Mouse (Mus musculus): ENCODE data around the gene Angptl2. TPM values are rescaled to one million over a fixed set of nuclear protein-coding genes. Genes with fewer than 3 reads are reported as not detected.

The Angptl2 gene
- polyA plus RNA-seq (2012; rRNA removed) = 57.1 and 70.5 TPM in 2 replicates

DNA sequence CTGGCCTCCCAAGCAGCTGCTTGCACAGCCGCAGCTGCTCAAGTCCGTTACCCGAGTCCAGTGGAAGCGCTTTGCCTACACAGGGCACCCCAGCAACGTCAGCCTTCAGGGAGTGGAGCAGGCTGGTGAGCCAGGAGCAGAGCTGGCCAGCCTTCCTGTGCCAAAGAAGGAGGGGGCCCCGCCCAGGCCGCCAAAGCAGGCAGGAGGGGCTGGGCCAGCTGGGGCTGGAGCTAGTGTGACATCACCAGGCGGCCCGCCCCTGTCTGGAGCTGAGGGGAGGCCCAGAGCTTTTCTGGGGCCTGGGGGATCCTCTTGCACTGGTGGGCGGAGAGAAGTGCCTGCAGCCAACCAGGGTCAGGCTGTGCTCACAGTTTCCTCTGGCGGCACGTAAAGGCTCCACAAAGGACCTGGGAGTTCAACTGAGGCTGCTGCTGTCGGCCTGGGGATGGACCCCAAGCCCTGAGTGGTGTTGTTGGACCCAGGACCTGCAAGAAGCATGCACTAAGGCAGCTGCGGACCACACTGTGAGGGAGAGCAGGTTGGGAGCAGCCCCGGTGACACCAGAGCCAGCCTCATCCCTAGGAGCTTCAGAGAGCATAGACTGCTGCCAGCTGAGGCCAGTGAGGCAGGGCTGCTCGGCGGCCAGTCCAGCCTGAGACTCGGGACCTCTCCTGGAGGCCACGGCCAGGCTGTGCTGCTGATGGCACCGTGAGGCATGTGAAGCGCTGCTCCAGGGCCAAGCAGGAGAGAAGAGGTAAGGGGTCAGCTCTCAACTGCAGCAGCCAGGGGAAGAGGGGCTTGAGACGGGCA is at the start of gene Angptl2:
Gene Angptl2 (plus strand): TSS at position 370 of the 810 bp plus-strand sequence.
- DNase-seq (ENCODE audit: low read depth) = no peak

GRCm38 (mm10) chr2:33167060-33167459 is 48.8 kb upstream of the Angptl2 start:
- DNase-seq (ENCODE audit: low read depth) = no peak

GRCm38 (mm10) chr2:33169445-33169844 is 46.4 kb upstream of the Angptl2 start:
- no peak for DNase-seq (ENCODE audit: low read depth)

- DNase-seq (ENCODE audit: low read depth) = no peak
Observed at GRCm38 (mm10) chr2:33170777-33171565, 44.9 kb upstream of the Angptl2 start.

DNA sequence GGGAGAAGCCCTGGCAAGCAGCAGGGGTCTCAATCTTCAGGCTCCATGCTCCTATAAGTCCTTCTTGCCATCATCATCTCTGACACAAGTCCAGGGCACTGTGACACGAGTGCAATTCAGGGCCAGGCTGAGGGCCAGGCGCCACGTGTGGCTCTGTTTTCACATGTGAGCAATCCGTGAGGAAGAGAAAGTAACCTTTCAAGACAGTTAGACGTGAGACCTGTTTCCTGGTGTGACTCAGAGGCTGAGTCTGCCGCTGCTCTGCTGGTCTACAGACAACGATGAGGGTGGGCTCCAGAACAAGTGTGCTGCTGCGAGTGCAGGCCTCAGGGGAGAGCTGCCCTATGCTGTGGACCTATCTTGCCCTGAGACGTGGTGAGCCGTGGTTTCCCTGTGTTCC is 42.7 kb upstream of the Angptl2 start:
- DNase-seq (ENCODE audit: low read depth) = no peak

DNA sequence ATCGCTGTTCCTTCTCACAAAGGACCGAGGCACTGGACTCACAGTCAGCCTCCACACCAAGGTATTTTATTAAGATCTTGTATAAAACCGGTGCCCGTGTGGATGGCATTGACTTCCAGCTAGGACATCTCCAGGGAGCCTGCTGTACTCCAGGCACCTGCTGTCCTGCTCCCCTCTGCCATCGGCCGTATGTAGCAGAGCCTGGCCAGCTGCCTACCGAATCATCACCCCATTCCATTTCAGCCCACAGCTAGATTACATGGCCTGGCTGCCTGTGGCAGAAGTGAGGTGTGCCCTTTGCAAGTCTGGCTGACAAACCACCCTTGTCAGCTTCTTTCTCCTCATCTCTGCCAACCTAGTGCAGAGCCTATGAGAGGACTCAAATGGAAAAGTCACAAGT is 42.2 kb upstream of the Angptl2 start:
- DNase-seq (ENCODE audit: low read depth) = no peak

DNA sequence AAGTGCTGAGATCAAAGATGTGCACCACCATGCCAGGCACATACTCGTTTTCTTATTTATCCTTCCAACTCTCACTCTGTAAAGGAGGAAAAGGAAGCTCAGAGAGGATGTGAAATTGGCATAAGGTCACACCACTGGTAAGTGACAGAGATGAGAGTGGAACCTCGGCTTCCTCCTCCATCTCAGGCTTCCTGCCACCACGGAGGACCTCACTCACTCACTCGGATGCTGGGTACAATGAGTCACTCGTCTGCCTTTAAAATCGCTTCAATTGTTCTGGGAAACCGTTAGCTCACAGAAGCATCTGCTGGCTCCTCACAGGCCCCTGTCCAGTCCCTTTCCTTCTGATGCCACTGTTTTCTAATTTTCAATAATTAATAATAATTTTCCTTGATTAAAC is 39.4 kb upstream of the Angptl2 start:
- DNase-seq (ENCODE audit: low read depth) = no peak

DNA sequence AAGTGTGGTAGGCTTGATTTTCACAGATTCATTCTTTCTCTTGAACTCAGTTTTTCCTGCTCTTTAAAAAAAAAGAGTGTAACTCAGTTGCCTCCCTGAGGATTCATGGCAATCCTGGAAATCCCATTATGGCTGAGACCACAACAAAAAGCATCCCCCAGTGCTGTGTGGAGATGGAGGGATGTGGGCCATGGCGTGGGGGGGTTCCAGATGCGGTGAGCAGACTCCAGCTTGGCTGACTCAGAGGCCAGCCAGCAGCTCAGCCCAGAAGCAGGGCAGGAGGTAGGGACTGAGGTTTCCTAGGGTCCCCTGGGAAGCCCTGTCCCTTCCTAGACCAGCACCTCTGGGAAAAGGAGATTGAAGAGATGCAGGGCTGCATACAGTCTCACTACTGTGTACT is 38.9 kb upstream of the Angptl2 start:
- no peak for DNase-seq (ENCODE audit: low read depth)

DNA sequence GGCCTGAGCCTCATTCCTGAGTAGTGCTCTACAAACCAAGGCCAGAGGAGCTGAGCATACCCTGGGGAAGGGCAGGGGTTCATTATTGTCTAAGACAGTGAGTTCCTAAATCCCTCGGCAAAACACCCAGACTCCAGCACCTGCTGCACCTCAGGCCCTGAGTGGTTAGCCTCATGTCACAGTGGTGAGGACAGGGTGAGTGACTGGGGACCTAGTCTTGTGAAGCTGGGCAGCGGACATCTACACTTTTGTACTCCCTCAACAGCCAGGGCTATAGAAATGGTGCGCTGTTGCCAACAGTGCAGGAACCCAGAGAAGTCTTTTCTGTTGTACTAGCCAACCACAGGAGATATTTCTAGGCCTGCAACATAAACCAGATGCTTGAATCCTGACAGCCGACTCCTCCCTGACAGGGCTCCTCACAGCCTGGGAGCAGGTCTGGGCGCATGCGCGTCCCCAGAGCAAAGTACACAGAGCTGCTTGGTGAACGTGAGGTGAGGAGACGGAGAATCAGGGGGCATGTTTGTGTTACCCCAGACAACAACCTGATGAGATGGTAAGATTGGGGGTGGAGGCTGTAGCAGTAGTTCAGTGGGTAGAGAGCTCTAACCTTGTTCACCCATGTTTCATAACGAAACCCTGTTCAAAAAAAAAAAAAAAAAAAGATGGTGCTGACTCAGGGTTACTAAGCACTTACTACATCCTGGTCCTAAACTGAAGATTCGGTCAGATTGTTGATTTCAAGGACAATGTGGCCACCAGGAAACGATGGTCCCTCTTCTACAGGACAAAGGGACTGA is 38.2 kb upstream of the Angptl2 start:
- DNase-seq (ENCODE audit: low read depth) = no peak

- DNase-seq (ENCODE audit: low read depth) = no peak
Observed at GRCm38 (mm10) chr2:33178243-33178932, 37.5 kb upstream of the Angptl2 start.

DNA sequence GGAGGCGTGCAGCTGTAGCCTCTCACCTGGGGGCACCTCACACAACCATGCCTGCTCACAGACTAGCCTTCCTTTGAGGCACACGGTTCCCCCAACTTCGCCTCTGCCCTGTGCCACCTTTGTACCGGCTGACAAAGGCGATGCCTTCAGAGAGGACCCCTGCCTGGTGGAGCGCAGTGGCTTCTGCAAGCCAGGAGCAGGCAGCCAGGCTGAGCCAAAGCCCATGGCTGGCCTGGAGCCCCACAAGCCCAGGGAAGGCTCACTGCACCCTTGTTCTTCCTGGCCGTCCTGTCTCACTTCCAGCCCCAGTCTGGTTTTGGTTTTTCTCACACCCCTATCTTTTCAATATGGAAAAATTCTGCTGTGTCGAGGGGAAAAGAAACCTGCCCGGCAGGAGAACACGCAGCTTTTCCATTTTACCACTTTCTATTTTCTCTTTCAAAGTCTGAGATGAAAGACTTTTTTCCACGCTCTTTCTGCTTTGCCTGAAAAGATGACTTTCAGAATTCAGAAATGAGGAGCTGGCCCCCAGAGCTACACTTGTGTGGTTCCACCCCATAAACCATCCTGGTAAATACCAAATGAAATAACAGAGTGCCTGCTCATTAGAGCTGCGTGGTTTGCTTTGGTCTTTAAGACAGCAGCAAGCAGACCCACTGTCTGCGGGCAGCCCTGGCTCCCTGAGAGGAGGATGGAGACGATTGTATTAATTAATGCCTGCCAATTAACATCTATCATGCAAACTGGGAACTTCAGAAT is 36.5 kb upstream of the Angptl2 start:
- DNase-seq (ENCODE audit: low read depth) = no peak

GRCm38 (mm10) chr2:33179930-33180630 is 35.8 kb upstream of the Angptl2 start:
- no peak for DNase-seq (ENCODE audit: low read depth)

DNA sequence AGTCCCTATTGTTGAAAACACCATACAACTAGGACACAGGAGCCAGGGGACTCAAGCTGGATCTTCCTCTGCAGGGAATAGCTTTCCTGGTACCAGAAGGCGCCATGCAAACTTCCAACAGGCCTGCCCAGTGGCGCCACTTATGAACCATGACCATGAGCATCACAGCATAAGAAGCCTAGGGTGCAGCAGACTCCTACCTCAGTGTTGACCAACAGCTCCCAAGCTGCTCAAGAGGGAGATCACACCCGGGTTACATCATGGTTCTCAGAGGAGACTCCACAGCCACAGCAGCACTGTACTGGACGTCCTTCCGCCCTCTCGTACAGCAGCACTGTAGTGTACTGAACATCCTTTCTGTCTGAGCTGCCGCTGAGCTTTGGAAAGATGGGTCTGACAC is 32.5 kb upstream of the Angptl2 start:
- no peak for DNase-seq (ENCODE audit: low read depth)

- no peak for DNase-seq (ENCODE audit: low read depth)
Observed at GRCm38 (mm10) chr2:33184641-33185040, 31.2 kb upstream of the Angptl2 start.

GRCm38 (mm10) chr2:33185258-33185657 is 30.6 kb upstream of the Angptl2 start:
- DNase-seq (ENCODE audit: low read depth) = no peak

DNA sequence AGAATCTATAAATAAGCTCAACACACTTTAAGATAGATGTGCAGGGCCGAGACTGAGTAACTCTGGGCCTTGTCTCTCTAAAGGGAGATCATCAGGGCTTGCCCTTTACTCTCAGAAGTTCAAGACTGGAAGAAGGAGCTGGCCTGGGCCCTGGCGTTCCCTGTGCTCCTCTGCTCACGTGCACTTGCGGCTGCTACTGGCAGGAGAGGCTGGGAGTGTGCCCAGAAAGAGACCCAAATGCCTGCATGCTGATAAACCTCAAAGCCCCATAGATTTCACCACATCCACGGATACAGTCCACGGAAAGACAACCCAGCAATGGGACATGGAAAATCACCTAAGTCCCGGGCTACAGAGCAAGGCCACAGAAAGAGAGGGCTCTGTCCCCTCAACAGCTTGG is 29.4 kb upstream of the Angptl2 start:
- DNase-seq (ENCODE audit: low read depth) = no peak

DNA sequence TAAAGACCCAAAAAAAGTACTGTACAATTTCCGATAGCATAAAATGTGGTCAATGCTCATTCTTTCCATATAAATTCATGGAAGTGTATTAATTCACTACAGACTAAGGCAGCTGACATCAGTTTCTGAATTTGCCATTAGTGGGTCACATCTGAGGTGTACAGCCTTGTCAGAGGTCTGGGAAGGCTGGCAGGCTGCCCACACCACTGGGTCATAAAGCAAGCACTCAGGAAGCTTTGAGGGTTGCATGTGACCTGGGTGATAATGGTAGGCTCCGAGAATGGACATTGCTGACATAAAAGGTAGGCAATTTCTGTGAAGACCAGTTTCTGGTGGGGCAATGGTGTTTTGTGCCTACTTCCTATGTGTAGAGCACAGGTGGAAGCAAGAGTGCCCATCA is 28.0 kb upstream of the Angptl2 start:
- DNase-seq (ENCODE audit: low read depth) = no peak

DNA sequence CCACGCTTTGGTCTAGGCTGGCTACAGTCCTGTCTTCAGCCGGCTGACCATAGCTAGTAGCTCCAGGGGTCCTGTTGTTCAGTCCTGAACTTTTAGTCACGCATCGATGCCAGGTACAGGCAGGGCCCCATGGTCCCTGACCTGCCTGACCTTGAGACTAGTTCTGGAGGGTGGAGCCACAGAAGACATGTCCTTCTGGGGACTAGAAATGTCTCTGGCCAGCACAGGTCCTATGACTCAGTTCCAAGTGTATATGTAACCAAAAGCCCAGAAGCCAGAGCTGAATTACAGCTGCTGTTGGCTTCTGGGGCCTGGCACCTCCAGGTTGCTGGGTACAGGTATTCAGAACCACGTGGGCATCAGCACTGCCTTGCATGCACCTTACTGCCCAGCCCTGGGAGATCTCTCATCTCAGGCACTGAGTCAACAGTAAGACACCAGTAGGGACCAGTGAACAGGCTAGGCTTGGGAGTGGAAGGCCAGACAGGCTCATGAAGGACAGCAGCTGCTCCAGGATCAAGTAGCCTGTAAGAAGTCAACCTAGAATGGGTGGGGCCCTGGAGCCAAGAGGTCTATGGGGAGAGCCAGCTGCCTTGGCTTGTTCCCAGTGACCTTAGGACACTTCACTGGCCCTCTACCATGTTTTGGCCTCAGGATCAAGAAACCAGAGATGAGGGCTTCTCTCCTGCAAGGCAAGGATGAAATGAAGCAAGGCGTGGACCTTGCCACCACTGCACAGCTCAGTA is 26.8 kb upstream of the Angptl2 start:
- no peak for DNase-seq (ENCODE audit: low read depth)

DNA sequence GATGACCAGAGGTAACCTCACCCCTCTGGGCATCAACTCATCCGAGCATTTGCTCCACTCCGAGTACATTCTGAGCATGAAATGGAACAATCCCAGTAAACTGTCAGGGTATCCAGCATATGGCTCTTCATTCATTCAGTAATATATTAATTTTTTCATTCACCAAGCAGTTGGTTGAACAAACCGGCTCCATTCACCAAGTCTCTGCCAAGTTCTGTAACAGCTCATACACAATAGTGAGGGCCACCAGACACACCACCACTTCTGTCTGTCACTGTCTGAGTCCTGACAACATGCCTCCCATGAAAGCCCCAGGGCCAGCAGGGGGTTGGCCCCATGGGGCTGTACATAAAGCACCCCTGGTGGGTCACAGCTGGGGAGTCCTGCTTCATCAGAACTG is 25.9 kb upstream of the Angptl2 start:
- no peak for DNase-seq (ENCODE audit: low read depth)

Data from gonadal fat pad, adult 2 months (tissue).